Mouse (Mus musculus) midbrain, embryonic 15.5 days (tissue): ENCODE measurements at regions not wholly inside any gene's neighbourhood (a gene's known extent, or its start where the extent isn't known, plus 50 kb on each side); places are given as distances from the start of the nearest gene placed in this dataset.

Experiments
- ATAC-seq: fragments of 200-750 bp; cut with Nextera tagmentation; replicated peaks from 2 replicates; pipeline ENCODE4 v1.8.0; 2017; ENCODE audit warnings: moderate TSS enrichment
- H3K27ac ChIP-seq: fragments of 300-500 bp; sonication (generic); 2 replicates; pipeline ENCODE4 v1.5.1; 2015; ENCODE audit warnings: mild to moderate bottlenecking, inconsistent platforms
- H3K27me3 ChIP-seq: fragments of 300-500 bp; sonication (generic); replicated peaks from 2 replicates; pipeline ENCODE4 v1.6.1; 2015; ENCODE audit warnings: inconsistent platforms
- H3K36me3 ChIP-seq: fragments of 300-500 bp; sonication (generic); replicated peaks from 2 replicates; pipeline ENCODE4 v1.6.1; 2015; ENCODE audit warnings: inconsistent platforms
- H3K4me1 ChIP-seq: fragments of 300-500 bp; sonication (generic); 2 replicates; pipeline ENCODE4 v1.6.1; 2015; ENCODE audit warnings: inconsistent platforms
- H3K4me2 ChIP-seq: fragments of 300-500 bp; sonication (generic); 2 replicates; pipeline ENCODE4 v1.6.1; 2015; ENCODE audit warnings: inconsistent platforms, mild to moderate bottlenecking, moderate library complexity
- H3K4me3 ChIP-seq: fragments of 300-500 bp; sonication (generic); 2 replicates; pipeline ENCODE4 v1.5.1; 2015; ENCODE audit warnings: mild to moderate bottlenecking, inconsistent platforms
- H3K9ac ChIP-seq: fragments of 300-500 bp; sonication (generic); 2 replicates; pipeline ENCODE4 v1.6.1; 2015; ENCODE audit warnings: mild to moderate bottlenecking, inconsistent platforms
- H3K9me3 ChIP-seq: fragments of 300-500 bp; sonication (generic); 2 replicates; pipeline ENCODE4 v1.6.1; 2016; ENCODE audit warnings: inconsistent platforms
- WGBS: fragments of 180-500 bp; shearing (Covaris S2); methylation state at CpG from one replicate; pipeline ENCODE4 v1.1.7; 2015; ENCODE audit warnings: mixed read lengths; 5-methylcytosine and 5-hydroxymethylcytosine counted together

GRCm38 (mm10) chr10:96188168-96188567 lies 51.8 kb downstream of the Gm5426 start:
- WGBS = 65% methylated on average over 7 of the region's 7 CpGs
- no peak overlapping the region for H3K4me2 ChIP-seq

GRCm38 (mm10) chr10:96190168-96190987 lies 54.0 kb downstream of the Gm5426 start:
- no peak overlapping the region for H3K4me2 ChIP-seq
- no peaks in the 10 kb centered on the region for H3K9me3 ChIP-seq
- WGBS = 37% methylated on average over 10 of the region's 10 CpGs
- no peak overlapping the region for H3K9ac ChIP-seq
- H3K4me3 ChIP-seq = no peak overlapping the region
- no peaks in the 10 kb centered on the region; the same call in 1 of the 2 replicates for H3K4me1 ChIP-seq
- H3K27me3 ChIP-seq = no peaks in the 10 kb centered on the region
- H3K27ac ChIP-seq = no peak overlapping the region
- H3K36me3 ChIP-seq = no peaks in the 10 kb centered on the region
- ATAC-seq = peak; percentile 80

More at GRCm38 (mm10) chr10:96188168-96188567, 51.8 kb downstream of the Gm5426 start:
- Histone ChIP-seq H3K27me3 (no peaks in the 10 kb centered on the region), H3K9ac (no peak overlapping the region), H3K27ac (no peak overlapping the region), H3K36me3 (no peaks in the 10 kb centered on the region), H3K4me3 (no peak overlapping the region), H3K4me1 (no peaks in the 10 kb centered on the region; the same call in 1 of the 2 replicates), H3K9me3 (no peaks in the 10 kb centered on the region)
- ATAC-seq = no peak

- H3K4me1 ChIP-seq = no peaks in the 10 kb centered on the region
- no peak overlapping the region for H3K9ac ChIP-seq
- H3K4me3 ChIP-seq = no peak overlapping the region
- no peak overlapping the region for H3K4me2 ChIP-seq
- no peaks in the 10 kb centered on the region for H3K36me3 ChIP-seq
- H3K27ac ChIP-seq = no peak overlapping the region
- H3K9me3 ChIP-seq = no peaks in the 10 kb centered on the region
- H3K27me3 ChIP-seq = no peaks in the 10 kb centered on the region
- WGBS = 74% methylated on average over 27 of the region's 27 CpGs
- ATAC-seq = 0 out of 2 replicates have a peak, but pooled peaks have one; percentile 39
Observed at GRCm38 (mm10) chr10:96200932-96201641, 64.7 kb downstream of the Gm5426 start.

GRCm38 (mm10) chr10:96201891-96202290 lies 65.5 kb downstream of the Gm5426 start:
- H3K27me3 ChIP-seq = no peaks in the 10 kb centered on the region
- no peak overlapping the region for H3K9ac ChIP-seq
- 69% methylated on average over 6 of the region's 6 CpGs for WGBS
- H3K4me1 ChIP-seq = no peaks in the 10 kb centered on the region
- no peak for ATAC-seq
- no peaks in the 10 kb centered on the region for H3K36me3 ChIP-seq
- no peak overlapping the region for H3K27ac ChIP-seq
- no peak overlapping the region for H3K4me2 ChIP-seq
- no peaks in the 10 kb centered on the region for H3K9me3 ChIP-seq
- no peak overlapping the region for H3K4me3 ChIP-seq

- H3K36me3 ChIP-seq = no peaks in the 10 kb centered on the region
- ATAC-seq = no peak
Observed at GRCm38 (mm10) chr10:96202871-96203270, 66.5 kb downstream of the Gm5426 start.

GRCm38 (mm10) chr10:96204198-96204597 lies 67.8 kb downstream of the Gm5426 start:
- 91% methylated on average over 5 of the region's 5 CpGs for WGBS
- H3K9ac ChIP-seq = no peak overlapping the region
- H3K27ac ChIP-seq = no peak overlapping the region
- H3K9me3 ChIP-seq = no peaks in the 10 kb centered on the region; the same call in 1 of the 2 replicates
- ATAC-seq = no peak
- H3K36me3 ChIP-seq = no peaks in the 10 kb centered on the region
- H3K4me3 ChIP-seq = no peak overlapping the region
- H3K4me1 ChIP-seq = no peaks in the 10 kb centered on the region
- no peak overlapping the region for H3K4me2 ChIP-seq
- no peaks in the 10 kb centered on the region for H3K27me3 ChIP-seq

More at GRCm38 (mm10) chr10:96202871-96203270, 66.5 kb downstream of the Gm5426 start:
- no peaks in the 10 kb centered on the region for H3K4me1 ChIP-seq
- H3K9me3 ChIP-seq = no peaks in the 10 kb centered on the region; the same call in 1 of the 2 replicates
- no peak overlapping the region for H3K9ac ChIP-seq
- no peaks in the 10 kb centered on the region for H3K27me3 ChIP-seq
- no peak overlapping the region for H3K4me3 ChIP-seq
- H3K27ac ChIP-seq = no peak overlapping the region
- no peak overlapping the region for H3K4me2 ChIP-seq

GRCm38 (mm10) chr10:96209171-96209570 lies 72.8 kb downstream of the Gm5426 start:
- Histone ChIP-seq H3K27ac (no peak overlapping the region), H3K4me2 (no peak overlapping the region), H3K4me3 (no peak overlapping the region), H3K27me3 (no peaks in the 10 kb centered on the region), H3K9me3 (no peaks in the 10 kb centered on the region; the same call in 1 of the 2 replicates), H3K4me1 (peaks cover 2% of the 10 kb centered on the region; the same call in 1 of the 2 replicates), H3K36me3 (no peaks in the 10 kb centered on the region), H3K9ac (no peak overlapping the region)
- no peak for ATAC-seq
- 72% methylated on average over 5 of the region's 5 CpGs for WGBS

- no peaks in the 10 kb centered on the region for H3K27me3 ChIP-seq
- no peak overlapping the region for H3K4me2 ChIP-seq
- 74% methylated on average over 7 of the region's 7 CpGs for WGBS
- ATAC-seq = no peak
- H3K9me3 ChIP-seq = no peaks in the 10 kb centered on the region; the same call in 1 of the 2 replicates
- peaks cover 4% of the 10 kb centered on the region; the same call in 1 of the 2 replicates for H3K4me1 ChIP-seq
- H3K27ac ChIP-seq = no peak overlapping the region
- H3K4me3 ChIP-seq = no peak overlapping the region
- H3K36me3 ChIP-seq = no peaks in the 10 kb centered on the region
- no peak overlapping the region for H3K9ac ChIP-seq
Observed at GRCm38 (mm10) chr10:96211189-96211588, 74.8 kb downstream of the Gm5426 start.

GRCm38 (mm10) chr10:96213876-96214275 lies 77.5 kb downstream of the Gm5426 start:
- H3K4me2 ChIP-seq = no peak overlapping the region
- no peaks in the 10 kb centered on the region for H3K36me3 ChIP-seq
- H3K9ac ChIP-seq = no peak overlapping the region
- ATAC-seq = peak; percentile 93
- H3K27ac ChIP-seq = peak overlapping the region; percentile 59
- H3K4me1 ChIP-seq = peaks cover 4% of the 10 kb centered on the region; the same call in 1 of the 2 replicates
- WGBS = 2% methylated on average over 10 of the region's 10 CpGs
- H3K4me3 ChIP-seq = no peak overlapping the region
- no peaks in the 10 kb centered on the region for H3K27me3 ChIP-seq
- H3K9me3 ChIP-seq = no peaks in the 10 kb centered on the region

- H3K27ac ChIP-seq = peak overlapping the region; percentile 59
- ATAC-seq = peak; percentile 55
- H3K4me1 ChIP-seq = peaks cover 4% of the 10 kb centered on the region; the same call in 1 of the 2 replicates
- no peaks in the 10 kb centered on the region for H3K9me3 ChIP-seq
- 54% methylated on average over 7 of the region's 7 CpGs for WGBS
- H3K27me3 ChIP-seq = no peaks in the 10 kb centered on the region
- no peak overlapping the region for H3K4me3 ChIP-seq
- H3K4me2 ChIP-seq = no peak overlapping the region
- H3K36me3 ChIP-seq = no peaks in the 10 kb centered on the region
- no peak overlapping the region for H3K9ac ChIP-seq
Observed at GRCm38 (mm10) chr10:96214285-96214684, 77.9 kb downstream of the Gm5426 start.

- Histone ChIP-seq H3K9me3 (no peaks in the 10 kb centered on the region), H3K9ac (no peak overlapping the region), H3K4me2 (no peak overlapping the region), H3K36me3 (no peaks in the 10 kb centered on the region), H3K27me3 (no peaks in the 10 kb centered on the region), H3K4me1 (peaks cover 4% of the 10 kb centered on the region; the same call in 1 of the 2 replicates), H3K4me3 (no peak overlapping the region), H3K27ac (no peak overlapping the region)
- no peak for ATAC-seq
- 73% methylated on average over 6 of the region's 6 CpGs for WGBS
Observed at GRCm38 (mm10) chr10:96214946-96215345, 78.5 kb downstream of the Gm5426 start.

- no peaks in the 10 kb centered on the region for H3K4me1 ChIP-seq
- no peak for ATAC-seq
- 95% methylated on average over 4 of the region's 4 CpGs for WGBS
- no peak overlapping the region for H3K27ac ChIP-seq
- H3K4me3 ChIP-seq = no peak overlapping the region
- no peak overlapping the region for H3K4me2 ChIP-seq
- no peak overlapping the region for H3K9ac ChIP-seq
- H3K27me3 ChIP-seq = no peaks in the 10 kb centered on the region
- H3K36me3 ChIP-seq = no peaks in the 10 kb centered on the region
- no peaks in the 10 kb centered on the region for H3K9me3 ChIP-seq
Observed at GRCm38 (mm10) chr10:96220731-96221130, 84.3 kb downstream of the Gm5426 start.
